Mouse (Mus musculus) CH12.LX (cell line): ENCODE data around the gene Prrc2b.

Experiments
- CHD2 ChIP-seq: IDR thresholded peaks from 2 replicates; pipeline ENCODE4 v1.6.1; 2011; ENCODE audit warnings: low read length, improper control_type of control experiment
- CTCF ChIP-seq, 2 experiments: IDR thresholded peaks in 1 of 2; conservative IDR thresholded peaks in 1 of 2; 2 replicates each; pipeline ENCODE4 v1.5.1; 2011 to 2012; ENCODE audit warnings: low read depth in 2 of 2, low read length in 2 of 2, improper control_type of control experiment in 1 of 2, inconsistent platforms in 1 of 2, mild to moderate bottlenecking in 1 of 2, moderate library complexity in 1 of 2
- HCFC1 ChIP-seq: IDR thresholded peaks from 2 replicates; pipeline ENCODE4 v1.6.1; 2012; ENCODE audit warnings: low read depth, mild to moderate bottlenecking, inconsistent platforms, low read length, improper control_type of control experiment
- MAZ ChIP-seq: IDR thresholded peaks from 2 replicates; pipeline ENCODE4 v1.6.1; 2012; ENCODE audit warnings: low read depth, mild to moderate bottlenecking, inconsistent platforms, low read length, improper control_type of control experiment, moderate library complexity
- NRF1 ChIP-seq: IDR thresholded peaks from 2 replicates; pipeline ENCODE4 v1.6.1; 2014; ENCODE audit warnings: low read depth, mild to moderate bottlenecking, inconsistent platforms, low read length, improper control_type of control experiment, moderate library complexity
- PAX5 ChIP-seq: IDR thresholded peaks from 2 replicates; pipeline ENCODE4 v1.6.1; 2012; ENCODE audit warnings: low read length, inconsistent platforms, mixed read lengths
- POLR2A ChIP-seq: IDR thresholded peaks from 2 replicates; pipeline ENCODE4 v1.6.1; 2011; ENCODE audit warnings: low read depth, mild to moderate bottlenecking, improper control_type of control experiment, low read length
- RCOR1 ChIP-seq: conservative IDR thresholded peaks from 2 replicates; pipeline ENCODE4 v1.6.1; 2012; ENCODE audit warnings: low read depth, mild to moderate bottlenecking, inconsistent platforms, low read length, improper control_type of control experiment
- TBP ChIP-seq: conservative IDR thresholded peaks from 2 replicates; pipeline ENCODE4 v1.6.1; 2011; ENCODE audit warnings: low read depth, low read length, improper control_type of control experiment
- TCF12 ChIP-seq: IDR thresholded peaks from 2 replicates; pipeline ENCODE4 v1.6.1; 2014; ENCODE audit warnings: low read depth, mild to moderate bottlenecking, inconsistent platforms, low read length, improper control_type of control experiment
- ZC3H11A ChIP-seq: IDR thresholded peaks from 2 replicates; pipeline ENCODE4 v1.6.1; 2012; ENCODE audit warnings: low read depth, mild to moderate bottlenecking, inconsistent platforms, low read length, improper control_type of control experiment
- ZMIZ1 ChIP-seq: IDR thresholded peaks from 2 replicates; pipeline ENCODE4 v1.6.1; 2012; ENCODE audit warnings: low read depth, mild to moderate bottlenecking, inconsistent platforms, low read length, improper control_type of control experiment

DNA sequence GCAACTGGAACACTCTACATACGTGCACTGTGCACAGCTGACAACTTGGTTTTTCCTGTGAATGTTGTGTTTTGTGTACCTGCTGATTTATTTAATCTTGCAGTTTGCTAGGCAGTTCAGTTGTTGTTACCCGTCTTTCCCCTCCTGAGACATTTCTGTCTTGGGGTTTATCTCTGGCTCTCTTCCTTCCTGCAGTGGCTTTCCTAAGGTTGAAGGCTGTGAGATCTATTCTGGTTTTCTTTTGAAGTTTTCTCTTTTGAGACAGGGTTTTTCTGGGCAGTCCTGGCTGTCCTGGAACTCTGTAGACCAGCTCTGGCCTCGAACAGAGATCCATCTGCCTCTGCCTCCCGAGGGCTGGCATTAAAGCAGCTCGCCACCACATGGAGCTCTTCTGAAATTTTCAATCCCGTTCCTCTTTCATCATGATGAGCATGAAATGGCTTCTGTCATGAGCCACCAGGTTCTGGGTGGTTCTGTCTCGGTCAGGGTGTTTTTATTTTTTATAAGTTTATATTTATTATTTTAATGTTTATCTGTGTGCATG is 4.2 kb downstream of the Prrc2b start:
- no peak for TF ChIP-seq CTCF (conservative IDR thresholded peaks at IDR 0.05 in 1 of 2, IDR thresholded peaks at IDR 0.05 in 1 of 2; ENCODE audit: low read depth in 2 of 2, low read length in 2 of 2)
- TF ChIP-seq POLR2A = no peak
- TF ChIP-seq ZMIZ1 = no peak
- TF ChIP-seq PAX5 = no peak
- TF ChIP-seq TCF12 = no peak
- TF ChIP-seq ZC3H11A = no peak
- TF ChIP-seq RCOR1 = no peak
- TF ChIP-seq CHD2 = no peak
- TF ChIP-seq TBP = no peak
- no peak for TF ChIP-seq NRF1
- TF ChIP-seq MAZ = no peak
- TF ChIP-seq HCFC1 = no peak
